Mouse (Mus musculus): ENCODE data around the gene Snapc5. TPM values are rescaled to one million over a fixed set of nuclear protein-coding genes. Genes with fewer than 3 reads are reported as not detected.

The Snapc5 gene
- polyA plus RNA-seq, 1 experiment from 2014 or later, result 26.0 TPM

DNA sequence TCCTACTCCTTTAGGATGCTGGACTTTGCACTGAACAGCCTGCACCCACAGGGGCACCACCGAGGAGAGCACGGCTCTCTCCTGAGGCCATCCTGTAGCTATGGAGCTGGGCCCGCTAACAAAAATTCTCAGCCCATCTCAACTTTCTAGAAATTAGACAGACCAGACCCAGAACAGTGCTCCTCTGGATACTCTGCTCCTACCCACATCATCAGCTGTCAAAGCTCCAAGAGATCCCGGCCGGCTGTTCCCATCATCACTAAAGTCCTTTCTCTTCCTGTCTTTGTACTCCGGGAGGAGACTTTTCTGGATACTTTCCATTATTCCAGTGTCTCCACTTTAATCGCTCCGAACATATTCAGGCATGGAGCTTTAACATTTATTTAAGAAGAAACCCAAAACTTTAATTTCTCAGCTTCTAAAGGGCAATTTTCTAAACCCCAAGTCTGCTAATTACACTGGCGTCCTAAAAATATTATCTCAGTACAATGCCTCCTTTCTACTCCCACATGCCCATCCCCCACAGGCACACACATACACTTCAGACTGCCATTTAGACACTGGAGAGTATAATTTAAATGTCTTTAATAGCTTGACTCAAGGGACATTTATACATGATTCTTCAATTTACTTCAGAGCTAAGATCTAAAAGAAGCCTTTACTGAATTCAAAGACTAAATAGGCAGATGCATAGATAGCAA is 53.3 kb downstream of the Snapc5 start:
- Histone ChIP-seq H3K36me3 (replicated peaks; ENCODE audit: control insufficient read depth, insufficient read depth, low read depth, low read length) (no peaks in the 10 kb centered on the region), H3K9me3 (replicated peaks; ENCODE audit: control insufficient read depth, low read length) (no peaks in the 10 kb centered on the region), H3K4me1 (ENCODE audit: control insufficient read depth, insufficient read depth, low read length) (peaks cover 3% of the 10 kb centered on the region; the same call in 1 of the 2 replicates), H3K4me3 (ENCODE audit: low read depth, low read length) (no peak overlapping the region), H3K27ac (replicated peaks; ENCODE audit: low read depth, low read length) (peak overlapping the region; percentile 31; the same call in 1 of the 2 replicates), H3K9ac (replicated peaks; ENCODE audit: low read length) (no peak overlapping the region), H3K4me2 (ENCODE audit: low read depth, low read length) (no peak overlapping the region), H3K27me3 (ENCODE audit: control insufficient read depth, insufficient read depth, low read length) (no peaks in the 10 kb centered on the region)
- DNase-seq (ENCODE audit: low spot score) (peak; percentile 50), ATAC-seq (replicated peaks; ENCODE audit: insufficient number of reproducible peaks, low FRiP score, low TSS enrichment, low read depth) (no peak)
- 43% methylated on average over 9 of the region's 9 CpGs for WGBS

Small RNA genes lying within 50 kb of the gene (microRNA-seq; reads per million reads assigned to microRNA genes)
- not detected for gene Gm24106 (ENCODE audit: borderline number of aligned reads)

Other genes with a start within 250 kb of the Snapc5 start
- gene Smad6, start 157.2 kb upstream of the Snapc5 start, polyA plus RNA-seq (2014; fragmentation: Nextera tagmentation; extraction: Ambion mirVana), result 9.3 and 9.8 TPM in 2 replicates
- gene Lctl, start 62.1 kb upstream of the Snapc5 start, polyA plus RNA-seq (2014; fragmentation: Nextera tagmentation; extraction: Ambion mirVana), result not detected in 2 replicates
- gene Zwilch, start 6.2 kb upstream of the Snapc5 start, polyA plus RNA-seq (2014; fragmentation: Nextera tagmentation; extraction: Ambion mirVana), result 30.9 and 31.9 TPM in 2 replicates
- 1,345 and 1,364 TPM in 2 replicates for gene Rpl4, start 5.9 kb upstream of the Snapc5 start, polyA plus RNA-seq (2014; fragmentation: Nextera tagmentation; extraction: Ambion mirVana)
- 2.3 and 3.0 TPM in 2 replicates for gene Uchl4, start 55.9 kb downstream of the Snapc5 start, polyA plus RNA-seq (2014; fragmentation: Nextera tagmentation; extraction: Ambion mirVana)
- 74.4 and 79.3 TPM in 2 replicates for gene Map2k1, start 74.4 kb downstream of the Snapc5 start, polyA plus RNA-seq (2014; fragmentation: Nextera tagmentation; extraction: Ambion mirVana)
- gene Tipin, start 102.3 kb downstream of the Snapc5 start, polyA plus RNA-seq (2014; fragmentation: Nextera tagmentation; extraction: Ambion mirVana), result 278 and 306 TPM in 2 replicates
- gene Dis3l, start 162.0 kb downstream of the Snapc5 start, polyA plus RNA-seq (2014; fragmentation: Nextera tagmentation; extraction: Ambion mirVana), result 22.8 and 25.5 TPM in 2 replicates
- 0.65 and 0.75 TPM in 2 replicates for gene Megf11, start 206.4 kb downstream of the Snapc5 start, polyA plus RNA-seq (2014; fragmentation: Nextera tagmentation; extraction: Ambion mirVana)